Mouse (Mus musculus) kidney, embryonic 14.5 days (tissue): ENCODE data around the gene Gm20931. TPM values are rescaled to one million over a fixed set of nuclear protein-coding genes. Genes with fewer than 3 reads are reported as not detected.
"Not testable (repeated sequence)": the region's sequence is repeated elsewhere in the genome, so short reads cannot be mapped to it uniquely, and the experiment has no call there.

Experiments used
- ATAC-seq: fragments of 200-750 bp; cut with Nextera tagmentation; 2 replicates; pipeline ENCODE4 v1.8.0; 2017; ENCODE audit warnings: moderate number of reproducible peaks, mild to moderate bottlenecking, moderate TSS enrichment, moderate library complexity; ENCODE audit not compliant: low FRiP score, low TSS enrichment
- H3K27ac ChIP-seq: fragments of 300-500 bp; sonication (generic); 2 replicates; pipeline ENCODE4 v1.5.1; 2014; ENCODE audit warnings: low read depth, mild to moderate bottlenecking, low read length, moderate library complexity, mixed read lengths
- H3K27me3 ChIP-seq: fragments of 300-500 bp; sonication (generic); 2 replicates; pipeline ENCODE4 v1.6.1; 2014; ENCODE audit warnings: mild to moderate bottlenecking, low read length; ENCODE audit not compliant: control insufficient read depth, insufficient read depth
- H3K36me3 ChIP-seq: fragments of 300-500 bp; sonication (generic); 2 replicates; pipeline ENCODE4 v1.6.1; 2014; ENCODE audit warnings: low read length, mixed read lengths; ENCODE audit not compliant: control insufficient read depth, insufficient read depth
- H3K4me1 ChIP-seq: fragments of 300-500 bp; sonication (generic); 2 replicates; pipeline ENCODE4 v1.6.1; 2014; ENCODE audit warnings: low read length, mixed read lengths; ENCODE audit not compliant: control insufficient read depth, insufficient read depth
- H3K4me2 ChIP-seq: fragments of 300-500 bp; sonication (generic); replicated peaks from 2 replicates; pipeline ENCODE4 v1.6.1; 2014; ENCODE audit warnings: low read depth, mild to moderate bottlenecking, low read length
- H3K4me3 ChIP-seq: fragments of 300-500 bp; sonication (generic); 2 replicates; pipeline ENCODE4 v1.5.1; 2014; ENCODE audit warnings: mild to moderate bottlenecking, low read length
- H3K9ac ChIP-seq: fragments of 300-500 bp; sonication (generic); 2 replicates; pipeline ENCODE4 v1.6.1; 2014; ENCODE audit warnings: low read depth, mild to moderate bottlenecking, low read length, moderate library complexity
- H3K9me3 ChIP-seq: fragments of 300-500 bp; sonication (generic); 2 replicates; pipeline ENCODE4 v1.6.1; 2016; ENCODE audit warnings: low read length; ENCODE audit not compliant: control insufficient read depth
- WGBS: fragments of 180-500 bp; shearing (Covaris S2); extraction: QIAGEN DNeasy Blood & Tissue Kit; methylation state at CpG from one replicate; pipeline ENCODE4 v1.1.7; 2014; 5-methylcytosine and 5-hydroxymethylcytosine counted together
- polyA plus RNA-seq: library from polyadenylated mRNA; unstranded; fragments of >200 nt; fragmentation: Nextera tagmentation; extraction: Ambion mirVana; gene quantifications from 2 replicates; pipeline ENCODE4 v1.2.1, GENCODE M21; 2014

The Gm20931 gene
- not detected in 2 replicates for polyA plus RNA-seq

- not testable (repeated sequence) for H3K27me3 ChIP-seq, H3K36me3 ChIP-seq, H3K4me1 ChIP-seq, H3K9me3 ChIP-seq, H3K27ac ChIP-seq, H3K4me3 ChIP-seq, ATAC-seq, H3K9ac ChIP-seq, H3K4me2 ChIP-seq
- no CpG with 5 or more reads among the region's 6 CpGs for WGBS
These were observed at the start of gene Gm20931 for GRCm38 (mm10) chrY:55213420-55213819. Gene Gm20931, plus strand, starts transcription at chrY:55213720.
